Mouse (Mus musculus): ENCODE data around the gene Unkl.

DNA sequence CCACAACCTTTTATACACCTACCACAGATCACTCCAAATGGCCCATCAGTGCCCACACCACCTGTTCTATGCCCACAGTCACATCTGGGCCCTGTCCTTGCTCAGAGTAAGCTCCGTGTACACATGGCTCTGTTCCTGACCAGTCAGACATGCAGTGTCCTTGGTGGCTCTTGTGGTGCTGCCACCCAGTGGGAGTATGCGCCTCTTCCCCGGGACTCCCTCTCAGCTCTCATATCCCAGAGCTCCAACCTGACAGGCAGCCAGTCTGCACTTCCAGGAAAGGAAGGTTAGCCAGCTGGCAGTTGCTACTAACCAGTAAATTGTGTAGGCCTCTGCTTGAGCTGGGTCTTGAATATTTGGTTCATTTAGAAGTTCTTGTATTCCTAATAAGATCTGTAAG lies 76.3 kb downstream of the Unkl start:
- TF ChIP-seq CTCF (IDR thresholded peaks at IDR 0.05; ENCODE audit: insufficient read depth, low read depth, low read length) (no peak), POLR2A (IDR thresholded peaks at IDR 0.05; ENCODE audit: insufficient read depth, low read depth, low read length) (no peak)

Measured in olfactory bulb, adult 2 months (tissue).